Mouse (Mus musculus): ENCODE data around the gene Gpr179.

DNA sequence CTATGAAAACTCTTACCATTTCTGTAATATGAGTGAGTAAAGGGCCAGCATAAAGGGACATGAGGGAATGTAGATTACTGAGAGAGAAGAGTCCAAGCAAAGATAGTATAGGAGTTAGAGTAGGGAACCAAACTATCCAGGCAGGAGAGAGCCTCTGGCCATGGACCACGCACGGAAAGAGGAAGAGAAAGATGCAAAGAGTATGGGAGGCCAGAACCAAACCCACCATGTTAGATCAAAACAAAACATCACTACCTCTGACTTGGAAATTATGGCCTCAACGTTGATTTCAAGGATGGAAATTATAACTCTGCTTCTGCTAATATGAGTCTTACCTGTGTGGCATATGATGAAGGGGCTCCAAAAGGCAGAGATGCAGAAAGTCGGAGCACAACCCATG lies 67.0 kb downstream of the Gpr179 start:
- TF ChIP-seq CTCF (IDR thresholded peaks at IDR 0.05; ENCODE audit: insufficient read depth, low read depth, low read length) (no peak), POLR2A (IDR thresholded peaks at IDR 0.05; ENCODE audit: insufficient read depth, low read depth, low read length) (no peak)

Measured in olfactory bulb, adult 2 months (tissue).